Mouse (Mus musculus): ENCODE results near the gene Tnnt1. TPM values are rescaled to one million over a fixed set of nuclear protein-coding genes. Genes with fewer than 3 reads are reported as not detected.
A peak's percentile ranks its signal among the peaks of the same experiment; 100 is the strongest.

Gene Tnnt1
- polyA plus RNA-seq, 1 experiment from 2014 or later = 72.7 TPM

- ATAC-seq (ENCODE audit: insufficient read depth, low FRiP score, low TSS enrichment) (no peak), DNase-seq (ENCODE audit: low spot score) (no peak)
- H3K27ac ChIP-seq (ENCODE audit: low read depth, low read length) = no peak overlapping the region
- H3K9me3 ChIP-seq (ENCODE audit: control insufficient read depth, low read length) = no peaks in the 10 kb centered on the region
- no peaks in the 10 kb centered on the region for H3K27me3 ChIP-seq (ENCODE audit: control insufficient read depth, insufficient read depth, low read length)
- no peak overlapping the region for H3K9ac ChIP-seq (ENCODE audit: low read length)
- H3K4me1 ChIP-seq (ENCODE audit: control insufficient read depth, insufficient read depth, low read length) = peaks cover 13% of the 10 kb centered on the region
- no peak overlapping the region for H3K4me3 ChIP-seq (ENCODE audit: low read depth, low read length)
- 0 out of 2 replicates have a peak, but pooled peaks cover 3% of the 10 kb centered on the region for H3K36me3 ChIP-seq (ENCODE audit: control insufficient read depth, insufficient read depth, low read length)
- no peak overlapping the region for H3K4me2 ChIP-seq (ENCODE audit: low read depth)
- 79% methylated on average over 1 of the region's 1 CpGs for WGBS
These were observed 22.2 kb downstream of the Tnnt1 start for GRCm38 (mm10) chr7:4493991-4494390.

- Histone ChIP-seq H3K36me3 (ENCODE audit: control insufficient read depth, insufficient read depth, low read length) (peaks cover 3% of the 10 kb centered on the region; the same call in 1 of the 2 replicates), H3K4me3 (ENCODE audit: low read depth, low read length) (no peak overlapping the region), H3K27me3 (ENCODE audit: control insufficient read depth, insufficient read depth, low read length) (no peaks in the 10 kb centered on the region), H3K9me3 (ENCODE audit: control insufficient read depth, low read length) (no peaks in the 10 kb centered on the region), H3K9ac (ENCODE audit: low read length) (no peak overlapping the region), H3K4me1 (ENCODE audit: control insufficient read depth, insufficient read depth, low read length) (no peaks in the 10 kb centered on the region; the same call in 1 of the 2 replicates), H3K4me2 (ENCODE audit: low read depth) (no peak overlapping the region), H3K27ac (ENCODE audit: low read depth, low read length) (no peak overlapping the region)
- ATAC-seq (ENCODE audit: insufficient read depth, low FRiP score, low TSS enrichment) (no peak), DNase-seq (ENCODE audit: low spot score) (no peak)
- WGBS = 76% methylated on average over 13 of the region's 13 CpGs
These were observed 23.6 kb downstream of the Tnnt1 start for GRCm38 (mm10) chr7:4492284-4493224.

- H3K4me1 ChIP-seq (ENCODE audit: control insufficient read depth, insufficient read depth, low read length) = no peaks in the 10 kb centered on the region
- H3K9me3 ChIP-seq (ENCODE audit: control insufficient read depth, low read length) = no peaks in the 10 kb centered on the region
- no peak overlapping the region for H3K4me2 ChIP-seq (ENCODE audit: low read depth)
- no peak overlapping the region for H3K9ac ChIP-seq (ENCODE audit: low read length)
- H3K4me3 ChIP-seq (ENCODE audit: low read depth, low read length) = no peak overlapping the region
- 85% methylated on average over 6 of the region's 6 CpGs for WGBS
- ATAC-seq (ENCODE audit: insufficient read depth, low FRiP score, low TSS enrichment) (no peak), DNase-seq (ENCODE audit: low spot score) (no peak)
- H3K36me3 ChIP-seq (ENCODE audit: control insufficient read depth, insufficient read depth, low read length) = no peaks in the 10 kb centered on the region; the same call in 1 of the 2 replicates
- no peak overlapping the region for H3K27ac ChIP-seq (ENCODE audit: low read depth, low read length)
- H3K27me3 ChIP-seq (ENCODE audit: control insufficient read depth, insufficient read depth, low read length) = no peaks in the 10 kb centered on the region
These were observed 24.9 kb downstream of the Tnnt1 start for GRCm38 (mm10) chr7:4491308-4491707.

GRCm38 (mm10) chr7:4482281-4482680, 33.9 kb downstream of the Tnnt1 start:
- no peak overlapping the region for H3K9ac ChIP-seq (ENCODE audit: low read length)
- no peak overlapping the region for H3K4me3 ChIP-seq (ENCODE audit: low read depth, low read length)
- WGBS = 90% methylated on average over 12 of the region's 12 CpGs
- DNase-seq (ENCODE audit: low spot score) = no peak
- H3K27me3 ChIP-seq (ENCODE audit: control insufficient read depth, insufficient read depth, low read length) = no peaks in the 10 kb centered on the region
- H3K4me2 ChIP-seq (ENCODE audit: low read depth) = no peak overlapping the region
- peaks cover 22% of the 10 kb centered on the region for H3K36me3 ChIP-seq (ENCODE audit: control insufficient read depth, insufficient read depth, low read length)
- no peak for ATAC-seq (ENCODE audit: insufficient read depth, low FRiP score, low TSS enrichment)
- no peaks in the 10 kb centered on the region for H3K9me3 ChIP-seq (ENCODE audit: control insufficient read depth, low read length)
- H3K27ac ChIP-seq (ENCODE audit: low read depth, low read length) = no peak overlapping the region
- H3K4me1 ChIP-seq (ENCODE audit: control insufficient read depth, insufficient read depth, low read length) = peaks cover 9% of the 10 kb centered on the region; the same call in 1 of the 2 replicates

GRCm38 (mm10) chr7:4479674-4480073, 36.5 kb downstream of the Tnnt1 start:
- no peak for ATAC-seq (ENCODE audit: insufficient read depth, low FRiP score, low TSS enrichment)
- Histone ChIP-seq H3K4me3 (ENCODE audit: low read depth, low read length) (no peak overlapping the region), H3K27me3 (ENCODE audit: control insufficient read depth, insufficient read depth, low read length) (peaks cover 4% of the 10 kb centered on the region; the same call in 1 of the 2 replicates), H3K9me3 (ENCODE audit: control insufficient read depth, low read length) (no peaks in the 10 kb centered on the region), H3K9ac (ENCODE audit: low read length) (no peak overlapping the region), H3K27ac (ENCODE audit: low read depth, low read length) (no peak overlapping the region), H3K36me3 (ENCODE audit: control insufficient read depth, insufficient read depth, low read length) (peaks cover 19% of the 10 kb centered on the region), H3K4me1 (ENCODE audit: control insufficient read depth, insufficient read depth, low read length) (peaks cover 9% of the 10 kb centered on the region; the same call in 1 of the 2 replicates), H3K4me2 (ENCODE audit: low read depth) (no peak overlapping the region)
- 23% methylated on average over 6 of the region's 6 CpGs for WGBS
- peak; percentile 60 for DNase-seq (ENCODE audit: low spot score)

- under 1% methylated on average over 16 of the region's 16 CpGs for WGBS
- peak overlapping the region; percentile 43 for H3K4me3 ChIP-seq (ENCODE audit: low read depth, low read length)
- peaks cover 16% of the 10 kb centered on the region for H3K36me3 ChIP-seq (ENCODE audit: control insufficient read depth, insufficient read depth, low read length)
- H3K27me3 ChIP-seq (ENCODE audit: control insufficient read depth, insufficient read depth, low read length) = peaks cover 11% of the 10 kb centered on the region
- peak overlapping the region; percentile 55; the same call in 1 of the 2 replicates for H3K27ac ChIP-seq (ENCODE audit: low read depth, low read length)
- DNase-seq (ENCODE audit: low spot score) = no peak
- no peaks in the 10 kb centered on the region for H3K9me3 ChIP-seq (ENCODE audit: control insufficient read depth, low read length)
- H3K4me1 ChIP-seq (ENCODE audit: control insufficient read depth, insufficient read depth, low read length) = peaks cover 9% of the 10 kb centered on the region; the same call in 1 of the 2 replicates
- ATAC-seq (ENCODE audit: insufficient read depth, low FRiP score, low TSS enrichment) = no peak
- peak overlapping the region; percentile 52 for H3K9ac ChIP-seq (ENCODE audit: low read length)
- peak overlapping the region; percentile 75 for H3K4me2 ChIP-seq (ENCODE audit: low read depth)
These were observed 37.3 kb downstream of the Tnnt1 start for GRCm38 (mm10) chr7:4478796-4479291.

GRCm38 (mm10) chr7:4478021-4478795, 38.0 kb downstream of the Tnnt1 start:
- H3K27ac ChIP-seq (ENCODE audit: low read depth, low read length) = peak overlapping the region; percentile 84
- H3K27me3 ChIP-seq (ENCODE audit: control insufficient read depth, insufficient read depth, low read length) = peaks cover 13% of the 10 kb centered on the region
- H3K9me3 ChIP-seq (ENCODE audit: control insufficient read depth, low read length) = no peaks in the 10 kb centered on the region
- peak overlapping the region; percentile 52 for H3K9ac ChIP-seq (ENCODE audit: low read length)
- H3K4me1 ChIP-seq (ENCODE audit: control insufficient read depth, insufficient read depth, low read length) = peaks cover 9% of the 10 kb centered on the region; the same call in 1 of the 2 replicates
- WGBS = 0% methylated on average over 39 of the region's 39 CpGs
- peak overlapping the region; percentile 43 for H3K4me3 ChIP-seq (ENCODE audit: low read depth, low read length)
- DNase-seq (ENCODE audit: low spot score) (peak; percentile 88), ATAC-seq (ENCODE audit: insufficient read depth, low FRiP score, low TSS enrichment) (peak; percentile 99)
- H3K36me3 ChIP-seq (ENCODE audit: control insufficient read depth, insufficient read depth, low read length) = peaks cover 13% of the 10 kb centered on the region
- H3K4me2 ChIP-seq (ENCODE audit: low read depth) = peak overlapping the region; percentile 75

GRCm38 (mm10) chr7:4473940-4474339, 42.2 kb downstream of the Tnnt1 start:
- peaks cover 6% of the 10 kb centered on the region for H3K4me1 ChIP-seq (ENCODE audit: control insufficient read depth, insufficient read depth, low read length)
- no peak overlapping the region for H3K9ac ChIP-seq (ENCODE audit: low read length)
- H3K27ac ChIP-seq (ENCODE audit: low read depth, low read length) = no peak overlapping the region
- 5% methylated on average over 19 of the region's 19 CpGs for WGBS
- no peak for DNase-seq (ENCODE audit: low spot score)
- H3K27me3 ChIP-seq (ENCODE audit: control insufficient read depth, insufficient read depth, low read length) = peaks cover 44% of the 10 kb centered on the region
- H3K4me3 ChIP-seq (ENCODE audit: low read depth, low read length) = no peak overlapping the region
- no peak for ATAC-seq (ENCODE audit: insufficient read depth, low FRiP score, low TSS enrichment)
- H3K9me3 ChIP-seq (ENCODE audit: control insufficient read depth, low read length) = no peaks in the 10 kb centered on the region
- H3K36me3 ChIP-seq (ENCODE audit: control insufficient read depth, insufficient read depth, low read length) = no peaks in the 10 kb centered on the region
- no peak overlapping the region for H3K4me2 ChIP-seq (ENCODE audit: low read depth)
